Comparison of ENCODE assay signal across 25 mouse cellular contexts in genomic region chrX:139051976-139052375, GRCm38 (mm10). TPM values are rescaled to one million over a fixed set of nuclear protein-coding genes. Genes with fewer than 3 reads are reported as not detected.
A peak's percentile ranks its signal among the peaks of the same experiment; 100 is the strongest.
DNase-seq lines count a peak whose midpoint lies in the region; ATAC-seq and TF ChIP-seq lines count a peak whose summit lies in the region.
"Had no signal": no experiment of that assay in that cellular context is flagged by ENCODE, and none has a peak within 500 bp of the region (broad histone marks: within the 10 kb centered on the region; RNA-seq: fewer than 3 reads in every experiment).

No protein-coding gene starts in this region.

- no peaks in the 10 kb centered on the region for H3K27me3 ChIP-seq in kidney, embryonic 14.5 days (ENCODE audit: control insufficient read depth, insufficient read depth, low read length)
- no peaks in the 10 kb centered on the region for H3K27me3 ChIP-seq in lung, embryonic 15.5 days
- H3K27me3 ChIP-seq in C2C12 (ENCODE audit: control insufficient read depth, insufficient read depth, insufficient read length): no peaks in the 10 kb centered on the region
- no peaks in the 10 kb centered on the region for H3K27me3 ChIP-seq in stomach, embryonic 14.5 days (ENCODE audit: control insufficient read depth, insufficient read depth, low read length)
- H3K27me3 ChIP-seq in midbrain, embryonic 11.5 days (ENCODE audit: control insufficient read depth, insufficient read depth, low read length): no peaks in the 10 kb centered on the region
- H3K27me3 ChIP-seq: limb, embryonic 15.5 days; neural tube, embryonic 12.5 days had no signal

- no peak overlapping the region for H3K4me3 ChIP-seq in kidney, embryonic 14.5 days (ENCODE audit: low read length)
- no peak overlapping the region for H3K4me3 ChIP-seq in lung, embryonic 15.5 days
- no peak overlapping the region for H3K4me3 ChIP-seq in lung, adult 2 months (replicated peaks; ENCODE audit: extremely low read depth, low read depth, low read length)
- H3K4me3 ChIP-seq in C2C12 (ENCODE audit: insufficient read depth, poor library complexity, severe bottlenecking): no peak overlapping the region
- no peak overlapping the region for H3K4me3 ChIP-seq in stomach, embryonic 14.5 days (ENCODE audit: low read depth, low read length)
- H3K4me3 ChIP-seq in midbrain, embryonic 11.5 days (ENCODE audit: low read depth, low read length): no peak overlapping the region
- H3K4me3 ChIP-seq: erythroblast, embryonic 14.5 days; gastrocnemius, adult 2 months; heart, embryonic 10.5 days; limb, embryonic 15.5 days; neural tube, embryonic 12.5 days had no signal

- no peak overlapping the region for H3K4me2 ChIP-seq in kidney, embryonic 14.5 days (replicated peaks; ENCODE audit: low read depth, low read length)
- no peak overlapping the region for H3K4me2 ChIP-seq in lung, embryonic 15.5 days
- no peak overlapping the region for H3K4me2 ChIP-seq in stomach, embryonic 14.5 days (replicated peaks; ENCODE audit: low read depth, low read length)
- no peak overlapping the region for H3K4me2 ChIP-seq in midbrain, embryonic 11.5 days
- H3K4me2 ChIP-seq: hindbrain, embryonic 14.5 days; limb, embryonic 15.5 days; neural tube, embryonic 12.5 days had no signal

- no peak overlapping the region for H3K27ac ChIP-seq in kidney, embryonic 14.5 days (ENCODE audit: low read depth, low read length)
- H3K27ac ChIP-seq in lung, embryonic 15.5 days: peak overlapping the region; percentile 6; the same call in 1 of the 2 replicates
- no peak overlapping the region for H3K27ac ChIP-seq in stomach, embryonic 14.5 days (ENCODE audit: low read length)
- H3K27ac ChIP-seq in midbrain, embryonic 11.5 days (ENCODE audit: low read depth, low read length): no peak overlapping the region
- H3K27ac ChIP-seq: gastrocnemius, adult 2 months; heart, embryonic 10.5 days; hindbrain, embryonic 14.5 days; limb, embryonic 15.5 days; neural tube, embryonic 12.5 days had no signal

- H3K79me2 ChIP-seq in C2C12 (ENCODE audit: control insufficient read depth, insufficient read depth): no peaks in the 10 kb centered on the region

- no peak overlapping the region for H3K9ac ChIP-seq in kidney, embryonic 14.5 days (ENCODE audit: low read depth, low read length)
- no peak overlapping the region for H3K9ac ChIP-seq in lung, embryonic 15.5 days
- no peak overlapping the region for H3K9ac ChIP-seq in stomach, embryonic 14.5 days (replicated peaks; ENCODE audit: low read depth, low read length)
- no peak overlapping the region for H3K9ac ChIP-seq in midbrain, embryonic 11.5 days (ENCODE audit: low read length)
- H3K9ac ChIP-seq: hindbrain, embryonic 14.5 days; limb, embryonic 15.5 days; neural tube, embryonic 12.5 days had no signal

- TF ChIP-seq CTCF in lung, adult 2 months (IDR thresholded peaks at IDR 0.05; ENCODE audit: insufficient read depth, low read length): no peak
- no peak for TF ChIP-seq CTCF in C2C12 (IDR thresholded peaks at IDR 0.05; ENCODE audit: control insufficient read depth, insufficient read depth, insufficient read length)

- DNase-seq in kidney, adult 11 months: no peak
- DNase-seq in lung, adult 2 months: no peak
- DNase-seq in gastrocnemius, postnatal 10 days: no peak
- no peak for DNase-seq in midbrain, embryonic 11.5 days (ENCODE audit: low spot score, missing footprints)
- DNase-seq: adrenal gland, postnatal 10 days; cerebellum, adult 9-11 months; gastrocnemius, adult 2 months; heart, postnatal 14 days; right cerebral cortex, postnatal 4 days; thymus, postnatal 14 days had no signal

- no peak for TF ChIP-seq POLR2A in lung, adult 2 months (IDR thresholded peaks at IDR 0.05; ENCODE audit: borderline replicate concordance, extremely low read depth, low read depth, low read length)

- no peaks in the 10 kb centered on the region for H3K4me1 ChIP-seq in kidney, embryonic 14.5 days (ENCODE audit: control insufficient read depth, insufficient read depth, low read length)
- no peaks in the 10 kb centered on the region for H3K4me1 ChIP-seq in lung, embryonic 15.5 days
- no peaks in the 10 kb centered on the region for H3K4me1 ChIP-seq in lung, adult 2 months (ENCODE audit: control insufficient read depth, insufficient read depth, low read length)
- H3K4me1 ChIP-seq in stomach, embryonic 14.5 days (ENCODE audit: control insufficient read depth, insufficient read depth, low read length): no peaks in the 10 kb centered on the region
- H3K4me1 ChIP-seq in midbrain, embryonic 11.5 days (ENCODE audit: control insufficient read depth, insufficient read depth, low read length): no peaks in the 10 kb centered on the region
- H3K4me1 ChIP-seq: heart, embryonic 10.5 days; limb, embryonic 15.5 days; neural tube, embryonic 12.5 days had no signal

- no peaks in the 10 kb centered on the region for H3K36me3 ChIP-seq in kidney, embryonic 14.5 days (ENCODE audit: control insufficient read depth, insufficient read depth, low read length)
- H3K36me3 ChIP-seq in lung, embryonic 15.5 days: no peaks in the 10 kb centered on the region
- no peaks in the 10 kb centered on the region for H3K36me3 ChIP-seq in C2C12 (ENCODE audit: control insufficient read depth, insufficient read depth)
- H3K36me3 ChIP-seq in stomach, embryonic 14.5 days (ENCODE audit: control insufficient read depth, insufficient read depth, low read length): no peaks in the 10 kb centered on the region
- H3K36me3 ChIP-seq in midbrain, embryonic 11.5 days (ENCODE audit: control insufficient read depth, insufficient read depth, low read length): no peaks in the 10 kb centered on the region
- H3K36me3 ChIP-seq: G1E; heart, embryonic 10.5 days; limb, embryonic 15.5 days; neural tube, embryonic 12.5 days had no signal

- H3K79me3 ChIP-seq in C2C12 (ENCODE audit: low read depth): no peaks in the 10 kb centered on the region

- H3K9me3 ChIP-seq in kidney, embryonic 14.5 days (ENCODE audit: control insufficient read depth, low read length): no peaks in the 10 kb centered on the region
- no peaks in the 10 kb centered on the region for H3K9me3 ChIP-seq in lung, embryonic 15.5 days
- H3K9me3 ChIP-seq in stomach, embryonic 14.5 days (ENCODE audit: control insufficient read depth, low read depth, low read length): no peaks in the 10 kb centered on the region
- no peaks in the 10 kb centered on the region for H3K9me3 ChIP-seq in midbrain, embryonic 11.5 days (ENCODE audit: control insufficient read depth, low read length)
- H3K9me3 ChIP-seq: G1E; heart, embryonic 10.5 days; limb, embryonic 15.5 days; neural tube, embryonic 12.5 days had no signal

- peak; percentile 73; the same call in 1 of the 2 replicates for ATAC-seq in kidney, embryonic 14.5 days (ENCODE audit: low FRiP score, low TSS enrichment)
- peak; percentile 76; the same call in 1 of the 2 replicates for ATAC-seq in lung, embryonic 15.5 days (ENCODE audit: borderline replicate concordance, extremely low read depth, low FRiP score, low TSS enrichment)
- peak; percentile 14; the same call in 1 of the 2 replicates for ATAC-seq in stomach, embryonic 14.5 days (ENCODE audit: insufficient number of reproducible peaks, insufficient read depth, low FRiP score, low read depth)
- no peak for ATAC-seq in midbrain, embryonic 11.5 days (ENCODE audit: low FRiP score)
- ATAC-seq: forebrain, embryonic 16.5 days; intestine, embryonic 16.5 days; midbrain, embryonic 16.5 days had no signal

- no peak overlapping the region for H3ac ChIP-seq in C2C12 (ENCODE audit: control insufficient read depth, insufficient read length, low read depth)

- 76% methylated on average over 1 of the region's 1 CpGs for WGBS in kidney, embryonic 14.5 days
- WGBS in lung, embryonic 15.5 days: 18% methylated on average over 1 of the region's 1 CpGs
- WGBS in lung, adult 2 months: 45% methylated on average over 1 of the region's 1 CpGs
- WGBS in stomach, embryonic 14.5 days: 39% methylated on average over 1 of the region's 1 CpGs
- 71% methylated on average over 1 of the region's 1 CpGs for WGBS in midbrain, embryonic 11.5 days

TF ChIP-seq in C2C12, 6 proteins besides CTCF, POLR2A, EP300 and RAD21:
- TF ChIP-seq MAX (IDR thresholded peaks at IDR 0.05): peak; percentile 75
- TF ChIP-seq CEBPB (IDR thresholded peaks at IDR 0.05; ENCODE audit: low read depth): peak; percentile 65
- peak; percentile 60 for TF ChIP-seq FOSL1 (IDR thresholded peaks at IDR 0.05; ENCODE audit: insufficient read depth, low read length, poor library complexity, severe bottlenecking)
- no peak for TF ChIP-seq MYOG (IDR thresholded peaks at IDR 0.05; ENCODE audit: control insufficient read depth, extremely low read depth, insufficient read length)
- peak; percentile 46 for TF ChIP-seq USF1 (IDR thresholded peaks at IDR 0.05; ENCODE audit: low read depth)
- TF ChIP-seq MYOD1 (IDR thresholded peaks at IDR 0.05; ENCODE audit: control insufficient read depth, insufficient read length, low read depth): peak; percentile 66

RNA-seq across cellular contexts. Expression of gene Serpina7, which starts 33.1 kb away (rescaled TPM):
- polyA plus RNA-seq in kidney, embryonic 14.5 days (2014; fragmentation: Nextera tagmentation; extraction: Ambion mirVana): not detected in 2 replicates
- 0.20 and 0.21 TPM in 2 replicates for polyA plus RNA-seq in lung, embryonic 15.5 days (2015; fragmentation: Nextera tagmentation; extraction: Ambion mirVana)
- polyA plus RNA-seq in lung, adult 2 months (2012; rRNA removed): 0.15 TPM in 2 replicates
- not detected for polyA plus RNA-seq in C2C12 (2012; fragmentation: generic; extraction: Trizol)
- polyA plus RNA-seq in stomach, embryonic 14.5 days (2014; fragmentation: Nextera tagmentation; extraction: Ambion mirVana): not detected in 2 replicates
- not detected for total RNA-seq in gastrocnemius, postnatal 10 days (2021)
- not detected in 2 replicates for polyA plus RNA-seq in midbrain, embryonic 11.5 days (2014; fragmentation: Nextera tagmentation; extraction: Ambion mirVana)
- total RNA-seq: gastrocnemius, adult 2 months; heart, postnatal 14 days; left cerebral cortex, adult 18-20 months; megakaryocyte progenitor cell, adult 5-6 weeks had no signal
- polyA plus RNA-seq: erythroblast, embryonic 14.5 days; forebrain, embryonic 16.5 days; G1E; heart, embryonic 10.5 days; hindbrain, embryonic 14.5 days; midbrain, embryonic 16.5 days; neural tube, embryonic 12.5 days had no signal

RNA-seq across cellular contexts. Expression of gene 4930513O06Rik, which starts 34.1 kb away (rescaled TPM):
- polyA plus RNA-seq in kidney, embryonic 14.5 days (2014; fragmentation: Nextera tagmentation; extraction: Ambion mirVana): not detected in 2 replicates
- polyA plus RNA-seq in lung, embryonic 15.5 days (2015; fragmentation: Nextera tagmentation; extraction: Ambion mirVana): not detected in 2 replicates
- polyA plus RNA-seq in lung, adult 2 months (2012; rRNA removed): not detected in 2 replicates
- not detected for polyA plus RNA-seq in C2C12 (2012; fragmentation: generic; extraction: Trizol)
- polyA plus RNA-seq in stomach, embryonic 14.5 days (2014; fragmentation: Nextera tagmentation; extraction: Ambion mirVana): not detected in 2 replicates
- not detected for total RNA-seq in gastrocnemius, postnatal 10 days (2021)
- not detected in 2 replicates for polyA plus RNA-seq in midbrain, embryonic 11.5 days (2014; fragmentation: Nextera tagmentation; extraction: Ambion mirVana)
- total RNA-seq: adrenal gland, postnatal 10 days; G1E; gastrocnemius, adult 2 months; heart, postnatal 14 days; left cerebral cortex, adult 18-20 months; megakaryocyte progenitor cell, adult 5-6 weeks had no signal
- polyA plus RNA-seq: erythroblast, embryonic 14.5 days; forebrain, embryonic 16.5 days; G1E; heart, embryonic 10.5 days; hindbrain, embryonic 14.5 days; intestine, embryonic 16.5 days; limb, embryonic 15.5 days; midbrain, embryonic 16.5 days; neural tube, embryonic 12.5 days had no signal
